Comparison of ENCODE assay signal across 17 mouse cellular contexts in the genomic region with DNA sequence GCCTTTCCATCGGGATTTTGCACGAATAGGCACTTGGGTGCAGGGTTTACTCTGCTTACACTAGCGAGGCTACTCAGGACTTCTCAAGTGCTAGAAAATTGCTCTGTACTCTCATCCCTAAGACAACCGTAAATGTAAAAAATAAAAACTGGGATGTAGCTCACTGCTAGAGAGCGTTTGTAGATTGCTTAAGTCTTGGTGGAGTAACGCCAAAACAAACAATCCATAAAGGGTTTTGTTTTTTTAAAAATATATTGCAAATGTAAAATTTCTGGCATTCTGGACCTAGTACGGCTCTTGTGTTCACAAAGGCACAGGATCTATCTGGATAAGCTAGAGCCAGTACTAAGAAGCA. TPM values are rescaled to one million over a fixed set of nuclear protein-coding genes. Genes with fewer than 3 reads are reported as not detected.
DNase-seq lines count a peak whose midpoint lies in the region; ATAC-seq and TF ChIP-seq lines count a peak whose summit lies in the region.
"Had no signal": no experiment of that assay in that cellular context is flagged by ENCODE, and none has a peak within 500 bp of the region (broad histone marks: within the 10 kb centered on the region; RNA-seq: fewer than 3 reads in every experiment).

No protein-coding gene starts in this region.

- H3K27me3 ChIP-seq in kidney, embryonic 16.5 days (ENCODE audit: insufficient read depth, low read length), result no peaks in the 10 kb centered on the region
- no peaks in the 10 kb centered on the region; the same call in 1 of the 2 replicates for H3K27me3 ChIP-seq in ES-Bruce4 (ENCODE audit: control insufficient read depth, insufficient read depth, low read length, poor library complexity, severe bottlenecking)
- H3K27me3 ChIP-seq in limb, embryonic 14.5 days (ENCODE audit: control insufficient read depth, insufficient read depth, low read length), result no peaks in the 10 kb centered on the region
- H3K27me3 ChIP-seq: midbrain, embryonic 13.5 days had no signal

- peak overlapping the region; percentile 64 for H3K9ac ChIP-seq in kidney, embryonic 16.5 days (replicated peaks; ENCODE audit: low read length)
- H3K9ac ChIP-seq in ES-Bruce4 (ENCODE audit: low read depth, poor library complexity, severe bottlenecking), result 0 out of 2 replicates have a peak overlapping the region, but pooled peaks have one; percentile 34
- H3K9ac ChIP-seq in limb, embryonic 14.5 days (ENCODE audit: low read depth, low read length, severe bottlenecking), result no peak overlapping the region
- H3K9ac ChIP-seq: hindbrain, embryonic 14.5 days; liver, embryonic 14.5 days; midbrain, embryonic 13.5 days had no signal

- H3K27ac ChIP-seq in kidney, embryonic 16.5 days (ENCODE audit: low read length), result peak overlapping the region; percentile 50; the same call in 1 of the 2 replicates
- no peak overlapping the region for H3K27ac ChIP-seq in ES-Bruce4 (ENCODE audit: insufficient read depth, low read length)
- H3K27ac ChIP-seq in limb, embryonic 14.5 days (replicated peaks; ENCODE audit: low read depth, low read length), result peak overlapping the region; percentile 70; the same call in 1 of the 2 replicates
- H3K27ac ChIP-seq: hindbrain, embryonic 14.5 days; liver, embryonic 14.5 days; midbrain, embryonic 13.5 days had no signal

- no peak for DNase-seq in kidney, postnatal 14 days
- DNase-seq in 3T3-L1 (ENCODE audit: low read depth, low spot score), result peak; percentile 20
- peak; percentile 21 for DNase-seq in limb, embryonic 14.5 days (ENCODE audit: low spot score)
- no peak for DNase-seq in adrenal gland, postnatal 4 days (ENCODE audit: low spot score in 2 of 2)
- DNase-seq in layer of hippocampus, postnatal 36 days, result no peak
- DNase-seq: adrenal gland, postnatal 25 days; cerebellum, adult 11 months; embryo, embryonic 11 days; retina, postnatal 1 day had no signal

- no peak for TF ChIP-seq POLR2A in ES-Bruce4 (IDR thresholded peaks at IDR 0.05; ENCODE audit: insufficient read depth, low read length)
- TF ChIP-seq POLR2A in limb, embryonic 14.5 days (IDR thresholded peaks at IDR 0.05; ENCODE audit: borderline replicate concordance, extremely low read depth, insufficient read depth, insufficient read length), result no peak

- TF ChIP-seq EP300 in ES-Bruce4 (IDR thresholded peaks at IDR 0.05; ENCODE audit: insufficient read depth, low read depth, low read length), result no peak

- no peak for TF ChIP-seq CTCF in ES-Bruce4 (IDR thresholded peaks at IDR 0.05; ENCODE audit: low read depth, low read length)

- 57% methylated on average over 7 of the region's 7 CpGs for WGBS in kidney, embryonic 16.5 days
- 70% methylated on average over 7 of the region's 7 CpGs for WGBS in limb, embryonic 14.5 days

- H3K36me3 ChIP-seq in kidney, embryonic 16.5 days (ENCODE audit: insufficient read depth, low read length), result no peaks in the 10 kb centered on the region
- H3K36me3 ChIP-seq in ES-Bruce4 (ENCODE audit: control insufficient read depth, insufficient read depth, low read length, poor library complexity, severe bottlenecking), result no peaks in the 10 kb centered on the region
- no peaks in the 10 kb centered on the region for H3K36me3 ChIP-seq in limb, embryonic 14.5 days (ENCODE audit: control insufficient read depth, insufficient read depth, low read length)
- H3K36me3 ChIP-seq: heart, embryonic 10.5 days; midbrain, embryonic 13.5 days had no signal

- ATAC-seq in kidney, embryonic 16.5 days (ENCODE audit: low FRiP score, low TSS enrichment), result no peak; the same call in 1 of the 2 replicates
- no peak for ATAC-seq in limb, embryonic 14.5 days (ENCODE audit: low FRiP score, low read depth)

- H3K4me1 ChIP-seq in kidney, embryonic 16.5 days (ENCODE audit: insufficient read depth, low read length), result peaks cover 10% of the 10 kb centered on the region; the same call in 1 of the 2 replicates
- H3K4me1 ChIP-seq in ES-Bruce4 (ENCODE audit: control insufficient read depth, insufficient read depth, low read length), result peaks cover 3% of the 10 kb centered on the region
- peaks cover 16% of the 10 kb centered on the region for H3K4me1 ChIP-seq in limb, embryonic 14.5 days (ENCODE audit: control insufficient read depth, insufficient read depth, low read length)

- H3K4me2 ChIP-seq in kidney, embryonic 16.5 days (replicated peaks; ENCODE audit: low read depth, low read length), result peak overlapping the region; percentile 51
- H3K4me2 ChIP-seq in limb, embryonic 14.5 days (replicated peaks; ENCODE audit: low read depth, low read length, severe bottlenecking), result peak overlapping the region; percentile 59

- H3K4me3 ChIP-seq in kidney, embryonic 16.5 days (ENCODE audit: low read length), result peak overlapping the region; percentile 35; the same call in 1 of the 2 replicates
- no peak overlapping the region for H3K4me3 ChIP-seq in ES-Bruce4 (ENCODE audit: low read depth, low read length)
- no peak overlapping the region for H3K4me3 ChIP-seq in limb, embryonic 14.5 days (replicated peaks; ENCODE audit: low read length)
- H3K4me3 ChIP-seq: midbrain, embryonic 13.5 days had no signal

- no peaks in the 10 kb centered on the region for H3K9me3 ChIP-seq in kidney, embryonic 16.5 days (ENCODE audit: low read length)
- H3K9me3 ChIP-seq in ES-Bruce4 (replicated peaks; ENCODE audit: control insufficient read depth, insufficient read depth, low read length, poor library complexity, severe bottlenecking), result peaks cover 24% of the 10 kb centered on the region
- H3K9me3 ChIP-seq in limb, embryonic 14.5 days (ENCODE audit: control insufficient read depth, low read length), result no peaks in the 10 kb centered on the region
- H3K9me3 ChIP-seq: midbrain, embryonic 13.5 days had no signal

RNA-seq across cellular contexts. Expression of gene Klhl8, which starts 17.1 kb away (rescaled TPM):
- 13.2 and 13.8 TPM in 2 replicates for polyA plus RNA-seq in kidney, embryonic 16.5 days (2015; fragmentation: Nextera tagmentation; extraction: Ambion mirVana)
- polyA plus RNA-seq in ES-Bruce4 (2011; ENCODE audit: insufficient read depth, insufficient read length, low read depth, missing spikeins), result 18.6 and 20.2 TPM in 2 replicates
- 11.7 and 11.8 TPM in 2 replicates for polyA plus RNA-seq in limb, embryonic 14.5 days (2012; rRNA removed)
- polyA plus RNA-seq in limb, embryonic 14.5 days (2014; fragmentation: Nextera tagmentation; extraction: Ambion mirVana), result 14.8 and 15.5 TPM in 2 replicates
- total RNA-seq in adrenal gland, postnatal 4 days (2021), result 10 to 100 TPM; 18.7 to 19.3 TPM
- total RNA-seq in layer of hippocampus, postnatal 36 days (2021), result 10 to 100 TPM; 35.0 to 36.1 TPM

RNA-seq across cellular contexts. Expression of gene Hsd17b13, which starts 49.0 kb away (rescaled TPM):
- polyA plus RNA-seq in kidney, embryonic 16.5 days (2015; fragmentation: Nextera tagmentation; extraction: Ambion mirVana), result 0.18 and 0.20 TPM in 2 replicates
- not detected in 2 replicates for polyA plus RNA-seq in ES-Bruce4 (2011; ENCODE audit: insufficient read depth, insufficient read length, low read depth, missing spikeins)
- 0.04 and 0.08 TPM in 2 replicates for polyA plus RNA-seq in limb, embryonic 14.5 days (2012; rRNA removed)
- polyA plus RNA-seq in limb, embryonic 14.5 days (2014; fragmentation: Nextera tagmentation; extraction: Ambion mirVana), result 0.17 TPM in 1 of 2 replicates, not detected in the other
- 10 to 100 TPM in 1 of 2 experiments, 1 to 10 TPM in 1; 6.2 to 49.6 TPM for total RNA-seq in adrenal gland, postnatal 4 days (2021)
- not detected for total RNA-seq in layer of hippocampus, postnatal 36 days (2021)
- total RNA-seq: adrenal gland, postnatal 25 days; layer of hippocampus, postnatal 25 days had no signal
- polyA plus RNA-seq: heart, embryonic 10.5 days; hindbrain, embryonic 14.5 days; midbrain, embryonic 13.5 days; neural tube, embryonic 14.5 days had no signal

Comparison
In these comparisons a context has a peak if more than half of its experiments do, and no peak if none do; other contexts are left out.
1. DNase-seq: peak in 3T3-L1 (single experiment) and limb, embryonic 14.5 days (single experiment); none in kidney, postnatal 14 days (single experiment), adrenal gland, postnatal 4 days (0 of 2) and layer of hippocampus, postnatal 36 days (0 of 2).